Mouse (Mus musculus): ENCODE data around the gene 4930402H24Rik.

Gene 4930402H24Rik

DNA sequence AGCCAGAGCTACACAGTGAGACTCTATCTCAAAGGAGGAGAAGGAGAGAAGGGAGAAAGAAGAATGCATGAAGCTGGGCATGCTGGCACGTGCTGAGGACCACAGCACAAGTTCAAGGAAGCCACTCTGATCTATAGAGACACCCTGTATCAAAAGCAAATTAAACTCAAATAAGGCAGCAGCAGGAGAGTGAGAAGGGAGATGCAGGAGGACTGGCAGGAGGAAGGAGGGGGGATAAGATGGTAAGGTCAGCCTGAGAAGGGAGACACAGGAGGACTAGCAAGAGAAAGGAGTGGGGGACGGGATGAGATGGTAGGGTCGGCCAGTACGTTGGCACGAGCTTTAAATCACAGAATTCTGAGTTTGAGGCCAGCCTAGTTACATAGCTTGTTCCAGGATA, 90.0 kb downstream of the 4930402H24Rik start:
- H3K27me3 ChIP-seq (ENCODE audit: insufficient read depth, low read length), result no peaks in the 10 kb centered on the region
- no peaks in the 10 kb centered on the region for H3K9me3 ChIP-seq (ENCODE audit: low read length)
- no peak overlapping the region for H3K4me3 ChIP-seq (replicated peaks; ENCODE audit: low read length)
- no peak for TF ChIP-seq POU5F1 (IDR thresholded peaks at IDR 0.05; ENCODE audit: borderline replicate concordance, low read length)
- TF ChIP-seq NANOG (IDR thresholded peaks at IDR 0.05; ENCODE audit: borderline replicate concordance, low read length), result no peak
- no peak for TF ChIP-seq CTCF (conservative IDR thresholded peaks at IDR 0.05; ENCODE audit: low read length)
- H3K36me3 ChIP-seq (ENCODE audit: insufficient read depth, low read length), result no peaks in the 10 kb centered on the region
- no peaks in the 10 kb centered on the region for H3K4me1 ChIP-seq (replicated peaks; ENCODE audit: low read depth, low read length)

DNA sequence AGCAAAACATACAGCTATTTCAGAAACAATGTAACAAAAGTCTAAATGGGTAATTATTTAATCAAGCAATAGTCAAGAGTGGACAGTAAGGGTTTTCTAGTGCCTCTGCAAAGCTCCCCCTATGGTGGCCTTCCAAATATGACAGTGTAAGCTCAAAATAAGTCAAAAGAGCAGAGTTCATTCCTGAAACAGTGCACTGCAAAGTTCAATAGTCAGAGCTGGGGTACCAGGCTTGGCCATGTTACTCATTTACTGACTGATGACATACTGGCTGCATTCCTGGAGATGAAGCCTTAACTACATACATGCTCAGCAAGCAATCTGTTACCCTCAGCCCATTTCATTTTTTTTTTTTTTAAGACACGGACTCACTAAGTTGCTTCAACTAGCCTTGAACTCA, 91.7 kb downstream of the 4930402H24Rik start:
- H3K27me3 ChIP-seq (ENCODE audit: insufficient read depth, low read length), result no peaks in the 10 kb centered on the region
- no peaks in the 10 kb centered on the region for H3K36me3 ChIP-seq (ENCODE audit: insufficient read depth, low read length)
- H3K9me3 ChIP-seq (ENCODE audit: low read length), result no peaks in the 10 kb centered on the region
- no peaks in the 10 kb centered on the region for H3K4me1 ChIP-seq (replicated peaks; ENCODE audit: low read depth, low read length)
- H3K4me3 ChIP-seq (replicated peaks; ENCODE audit: low read length), result no peak overlapping the region
- TF ChIP-seq POU5F1 (IDR thresholded peaks at IDR 0.05; ENCODE audit: borderline replicate concordance, low read length) (no peak), CTCF (conservative IDR thresholded peaks at IDR 0.05; ENCODE audit: low read length) (no peak), NANOG (IDR thresholded peaks at IDR 0.05; ENCODE audit: borderline replicate concordance, low read length) (no peak)

DNA sequence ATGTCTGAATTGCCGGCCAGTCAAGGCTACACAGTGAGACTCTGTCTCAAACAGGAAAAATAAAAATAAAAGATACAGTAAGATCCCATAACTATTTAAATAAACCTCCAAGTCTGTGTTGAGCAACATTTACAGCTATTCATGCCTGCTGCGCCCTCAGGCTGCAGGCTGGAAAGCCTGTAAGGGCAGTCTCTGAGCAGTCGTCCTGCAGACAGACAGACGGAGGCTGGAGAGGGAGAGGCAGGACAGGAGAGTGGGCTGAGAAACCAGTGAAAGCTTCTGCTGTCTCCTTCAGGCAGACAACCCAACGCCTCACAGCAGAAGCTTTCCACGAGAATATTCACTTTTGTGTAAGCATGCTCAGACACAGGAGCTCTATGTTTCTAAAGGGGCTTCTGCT, 92.5 kb downstream of the 4930402H24Rik start:
- Histone ChIP-seq H3K27me3 (ENCODE audit: insufficient read depth, low read length) (no peaks in the 10 kb centered on the region), H3K9me3 (ENCODE audit: low read length) (no peaks in the 10 kb centered on the region), H3K36me3 (ENCODE audit: insufficient read depth, low read length) (peaks cover 4% of the 10 kb centered on the region; the same call in 1 of the 2 replicates), H3K4me3 (replicated peaks; ENCODE audit: low read length) (no peak overlapping the region), H3K4me1 (replicated peaks; ENCODE audit: low read depth, low read length) (no peaks in the 10 kb centered on the region)
- TF ChIP-seq CTCF (conservative IDR thresholded peaks at IDR 0.05; ENCODE audit: low read length), result no peak
- TF ChIP-seq NANOG (IDR thresholded peaks at IDR 0.05; ENCODE audit: borderline replicate concordance, low read length), result no peak
- no peak for TF ChIP-seq POU5F1 (IDR thresholded peaks at IDR 0.05; ENCODE audit: borderline replicate concordance, low read length)

DNA sequence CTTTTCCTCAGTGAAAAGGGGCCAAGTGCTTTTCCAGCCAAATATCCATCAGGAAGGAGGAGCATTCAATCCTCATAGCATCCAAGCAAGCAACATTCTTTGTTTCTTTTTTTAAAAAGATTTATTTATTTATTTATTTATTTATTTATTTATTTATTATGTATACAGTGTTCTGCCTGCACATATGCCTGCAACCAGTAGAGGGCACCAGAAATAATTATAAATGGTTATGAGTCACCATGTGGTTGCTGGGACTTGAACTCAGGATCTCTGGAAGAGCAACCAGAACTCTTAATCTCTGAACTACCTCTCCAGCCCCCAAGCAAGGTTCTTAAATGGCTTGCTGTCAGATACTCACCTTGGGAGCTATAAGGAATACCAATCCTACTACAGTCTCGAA, 93.7 kb downstream of the 4930402H24Rik start:
- no peak for TF ChIP-seq POU5F1 (IDR thresholded peaks at IDR 0.05; ENCODE audit: borderline replicate concordance, low read length)
- no peak for TF ChIP-seq NANOG (IDR thresholded peaks at IDR 0.05; ENCODE audit: borderline replicate concordance, low read length)
- TF ChIP-seq CTCF (conservative IDR thresholded peaks at IDR 0.05; ENCODE audit: low read length), result peak; percentile 43
- Histone ChIP-seq H3K27me3 (ENCODE audit: insufficient read depth, low read length) (no peaks in the 10 kb centered on the region), H3K9me3 (ENCODE audit: low read length) (no peaks in the 10 kb centered on the region), H3K4me3 (replicated peaks; ENCODE audit: low read length) (no peak overlapping the region), H3K4me1 (replicated peaks; ENCODE audit: low read depth, low read length) (peaks cover 5% of the 10 kb centered on the region), H3K36me3 (ENCODE audit: insufficient read depth, low read length) (peaks cover 6% of the 10 kb centered on the region; the same call in 1 of the 2 replicates)

DNA sequence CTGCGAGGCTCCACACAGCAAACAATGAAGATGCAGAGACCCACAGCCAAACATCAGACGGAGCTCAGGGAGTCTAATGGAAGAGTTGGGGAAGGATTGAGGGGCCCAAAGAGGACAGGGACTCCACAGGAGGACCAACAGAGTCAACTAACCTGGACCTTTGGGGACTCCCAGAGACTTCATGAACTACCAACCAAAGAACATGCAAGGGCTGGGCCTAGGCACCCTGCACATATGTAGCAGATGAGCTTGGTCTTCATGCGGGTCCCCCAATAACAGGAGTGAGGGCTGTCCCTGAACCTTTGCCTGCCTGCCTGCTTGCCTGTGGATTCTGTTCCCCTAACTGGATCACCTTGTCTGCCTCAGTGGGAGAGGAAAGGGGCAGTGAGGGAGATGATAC, 101.1 kb downstream of the 4930402H24Rik start:
- no peak overlapping the region for H3K4me3 ChIP-seq (replicated peaks; ENCODE audit: low read length)
- H3K9me3 ChIP-seq (ENCODE audit: low read length), result no peaks in the 10 kb centered on the region
- TF ChIP-seq NANOG (IDR thresholded peaks at IDR 0.05; ENCODE audit: borderline replicate concordance, low read length), result no peak
- no peak for TF ChIP-seq CTCF (conservative IDR thresholded peaks at IDR 0.05; ENCODE audit: low read length)
- no peak for TF ChIP-seq POU5F1 (IDR thresholded peaks at IDR 0.05; ENCODE audit: borderline replicate concordance, low read length)
- H3K4me1 ChIP-seq (replicated peaks; ENCODE audit: low read depth, low read length), result peaks cover 16% of the 10 kb centered on the region
- H3K36me3 ChIP-seq (ENCODE audit: insufficient read depth, low read length), result peaks cover 14% of the 10 kb centered on the region
- no peaks in the 10 kb centered on the region for H3K27me3 ChIP-seq (ENCODE audit: insufficient read depth, low read length)

DNA sequence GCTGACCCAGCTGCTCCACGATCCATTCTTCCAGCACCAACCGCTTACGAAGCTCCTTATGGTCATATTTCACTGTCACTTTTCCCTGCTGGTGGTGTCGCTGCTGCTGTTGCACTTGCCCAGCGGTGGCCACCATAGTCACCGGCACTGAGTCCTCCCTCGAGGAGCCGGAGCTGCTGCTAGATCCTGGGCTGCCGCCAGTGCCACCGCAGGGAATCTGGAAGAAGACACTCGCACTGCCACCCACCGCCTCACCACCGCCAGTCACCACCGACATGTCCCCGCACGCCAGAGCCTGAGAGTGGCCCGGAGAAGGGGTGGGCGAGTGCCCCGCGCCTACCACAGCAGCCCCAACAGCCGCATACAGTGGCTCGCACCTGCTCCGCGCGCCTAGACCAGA, 102.5 kb downstream of the 4930402H24Rik start:
- H3K9me3 ChIP-seq (ENCODE audit: low read length), result no peaks in the 10 kb centered on the region
- H3K36me3 ChIP-seq (ENCODE audit: insufficient read depth, low read length), result peaks cover 10% of the 10 kb centered on the region
- TF ChIP-seq CTCF (conservative IDR thresholded peaks at IDR 0.05; ENCODE audit: low read length) (no peak), POU5F1 (IDR thresholded peaks at IDR 0.05; ENCODE audit: borderline replicate concordance, low read length) (no peak), NANOG (IDR thresholded peaks at IDR 0.05; ENCODE audit: borderline replicate concordance, low read length) (no peak)
- H3K27me3 ChIP-seq (ENCODE audit: insufficient read depth, low read length), result no peaks in the 10 kb centered on the region
- H3K4me1 ChIP-seq (replicated peaks; ENCODE audit: low read depth, low read length), result peaks cover 16% of the 10 kb centered on the region
- H3K4me3 ChIP-seq (replicated peaks; ENCODE audit: low read length), result peak overlapping the region; percentile 72

DNA sequence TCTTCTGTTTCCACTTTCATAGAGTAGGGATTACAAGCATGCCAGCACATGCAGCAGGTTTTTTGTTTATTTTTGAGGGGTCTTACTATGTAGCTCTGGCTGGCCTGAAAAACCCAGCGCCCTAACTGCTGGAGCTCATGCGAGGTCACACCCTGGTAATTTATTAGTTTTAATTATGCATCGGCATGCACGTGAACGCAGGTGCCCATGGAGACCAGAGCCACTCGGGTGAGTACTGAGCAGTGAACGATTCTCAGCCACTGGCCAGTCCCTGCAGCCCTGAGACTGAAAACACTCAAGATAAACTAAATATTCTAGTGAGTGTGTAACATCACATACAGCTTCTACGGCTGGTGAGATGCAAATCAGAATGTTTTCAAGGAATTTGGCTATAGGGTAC, 110.5 kb downstream of the 4930402H24Rik start:
- TF ChIP-seq CTCF (conservative IDR thresholded peaks at IDR 0.05; ENCODE audit: low read length), result no peak
- no peak for TF ChIP-seq POU5F1 (IDR thresholded peaks at IDR 0.05; ENCODE audit: borderline replicate concordance, low read length)
- TF ChIP-seq NANOG (IDR thresholded peaks at IDR 0.05; ENCODE audit: borderline replicate concordance, low read length), result no peak
- Histone ChIP-seq H3K27me3 (ENCODE audit: insufficient read depth, low read length) (no peaks in the 10 kb centered on the region), H3K36me3 (ENCODE audit: insufficient read depth, low read length) (no peaks in the 10 kb centered on the region), H3K9me3 (ENCODE audit: low read length) (no peaks in the 10 kb centered on the region), H3K4me1 (replicated peaks; ENCODE audit: low read depth, low read length) (no peaks in the 10 kb centered on the region), H3K4me3 (replicated peaks; ENCODE audit: low read length) (no peak overlapping the region)

DNA sequence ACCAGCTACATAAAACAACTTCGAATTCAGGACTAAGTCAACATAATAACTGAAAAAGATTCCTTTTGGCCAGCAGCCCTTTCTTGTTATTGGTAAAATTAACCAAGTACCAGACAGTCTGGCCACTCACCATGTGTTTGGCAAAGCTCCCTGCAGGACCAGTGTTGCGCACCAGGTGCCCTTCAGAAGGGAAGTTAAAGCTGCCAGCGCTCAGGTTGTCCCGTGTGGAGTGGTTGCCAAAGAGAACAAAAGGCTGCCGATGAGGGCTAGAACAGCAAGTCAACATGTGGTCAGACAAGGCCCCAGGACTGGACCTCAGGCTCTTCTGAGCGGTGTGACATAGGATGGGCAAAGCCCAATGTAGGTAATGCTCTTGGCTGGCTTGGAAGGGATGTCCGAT, 114.5 kb downstream of the 4930402H24Rik start:
- Histone ChIP-seq H3K4me3 (replicated peaks; ENCODE audit: low read length) (no peak overlapping the region), H3K9me3 (ENCODE audit: low read length) (no peaks in the 10 kb centered on the region), H3K36me3 (ENCODE audit: insufficient read depth, low read length) (no peaks in the 10 kb centered on the region), H3K4me1 (replicated peaks; ENCODE audit: low read depth, low read length) (no peaks in the 10 kb centered on the region), H3K27me3 (ENCODE audit: insufficient read depth, low read length) (no peaks in the 10 kb centered on the region)
- TF ChIP-seq NANOG (IDR thresholded peaks at IDR 0.05; ENCODE audit: borderline replicate concordance, low read length), result no peak
- no peak for TF ChIP-seq CTCF (conservative IDR thresholded peaks at IDR 0.05; ENCODE audit: low read length)
- TF ChIP-seq POU5F1 (IDR thresholded peaks at IDR 0.05; ENCODE audit: borderline replicate concordance, low read length), result no peak

DNA sequence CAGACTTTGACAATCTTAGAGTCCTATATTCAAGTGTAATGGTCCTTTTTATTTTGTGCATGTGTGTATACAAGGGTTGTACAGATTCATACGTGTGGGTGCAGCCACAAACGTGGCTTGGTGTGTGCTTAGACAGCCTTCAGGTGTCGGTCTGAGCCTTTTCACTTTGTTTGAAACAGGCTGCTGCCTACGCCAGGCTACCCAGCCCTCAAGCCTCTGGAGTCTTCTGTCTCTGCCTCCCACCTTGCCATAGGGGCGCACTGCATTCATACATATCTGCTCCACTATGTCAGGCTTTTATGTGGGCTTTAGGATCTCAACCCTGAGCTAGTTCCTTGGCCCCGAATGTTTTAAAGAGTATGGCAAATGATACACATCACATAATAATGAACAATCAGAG, 116.6 kb downstream of the 4930402H24Rik start:
- no peaks in the 10 kb centered on the region for H3K9me3 ChIP-seq (ENCODE audit: low read length)
- H3K27me3 ChIP-seq (ENCODE audit: insufficient read depth, low read length), result no peaks in the 10 kb centered on the region
- TF ChIP-seq CTCF (conservative IDR thresholded peaks at IDR 0.05; ENCODE audit: low read length), result no peak
- no peak for TF ChIP-seq POU5F1 (IDR thresholded peaks at IDR 0.05; ENCODE audit: borderline replicate concordance, low read length)
- no peak for TF ChIP-seq NANOG (IDR thresholded peaks at IDR 0.05; ENCODE audit: borderline replicate concordance, low read length)
- no peak overlapping the region for H3K4me3 ChIP-seq (replicated peaks; ENCODE audit: low read length)
- no peaks in the 10 kb centered on the region for H3K36me3 ChIP-seq (ENCODE audit: insufficient read depth, low read length)
- H3K4me1 ChIP-seq (replicated peaks; ENCODE audit: low read depth, low read length), result no peaks in the 10 kb centered on the region
